Mouse (Mus musculus): ENCODE data around the gene Rnf182. TPM values are rescaled to one million over a fixed set of nuclear protein-coding genes. Genes with fewer than 3 reads are reported as not detected.

Gene Rnf182
- polyA plus RNA-seq (2017; shearing (Covaris generic)): under 1 TPM in 1 of 2 experiments, not detected in 1; 0.66 TPM

GRCm38 (mm10) chr13:43615577-43616254, at the start of gene Rnf182:
Rnf182 (plus strand) TSS chr13:43615710.

Other genes starting within 250 kb of the Rnf182 start
- 100 to 1,000 TPM; 187 to 293 TPM for gene Nol7, start 217.3 kb upstream of the Rnf182 start, polyA plus RNA-seq (2017; shearing (Covaris generic))
- 100 to 1,000 TPM; 106 to 118 TPM for gene Ranbp9, start 134.4 kb upstream of the Rnf182 start, polyA plus RNA-seq (2017; shearing (Covaris generic))
- 10 to 100 TPM; 28.7 to 31.0 TPM for gene Mcur1, start 55.5 kb upstream of the Rnf182 start, polyA plus RNA-seq (2017; shearing (Covaris generic))
- 100 to 1,000 TPM in 1 of 2 experiments, 10 to 100 TPM in 1; 91.7 to 144 TPM for gene Cd83, start 169.1 kb downstream of the Rnf182 start, polyA plus RNA-seq (2017; shearing (Covaris generic))

Measured in activated CD4-positive, CD25-positive, alpha-beta regulatory T cell (primary cell).